Mouse (Mus musculus): ENCODE results near the gene Gcnt1.

GRCm38 (mm10) chr19:17382807-17383397 lies 10.3 kb upstream of the Gcnt1 start:
- TF ChIP-seq ELF1 (IDR thresholded peaks at IDR 0.05; ENCODE audit: low read depth, low read length) (no peak), ZMIZ1 (IDR thresholded peaks at IDR 0.05; ENCODE audit: low read depth, low read length) (no peak), CTCF (IDR thresholded peaks at IDR 0.05 in 2 of 3, conservative IDR thresholded peaks at IDR 0.05 in 1 of 3; ENCODE audit: control insufficient read depth in 1 of 3, insufficient read depth in 1 of 3, low read depth in 2 of 3, low read length in 3 of 3, poor library complexity in 1 of 3, severe bottlenecking in 1 of 3) (no peak), ZNF384 (IDR thresholded peaks at IDR 0.05; ENCODE audit: low read depth, low read length) (no peak), RAD21 (IDR thresholded peaks at IDR 0.05; ENCODE audit: low read depth, low read length) (no peak), BHLHE40 (IDR thresholded peaks at IDR 0.05; ENCODE audit: borderline replicate concordance, low read depth, low read length) (no peak), SMC3 (IDR thresholded peaks at IDR 0.05; ENCODE audit: low read depth, low read length) (no peak), TCF12 (IDR thresholded peaks at IDR 0.05; ENCODE audit: low read depth, low read length) (no peak), MEF2A (IDR thresholded peaks at IDR 0.05; ENCODE audit: extremely low read depth, insufficient replicate concordance, low read depth, low read length, poor library complexity, severe bottlenecking) (no peak), EP300 (IDR thresholded peaks at IDR 0.05; ENCODE audit: low read depth in 1 of 2, low read length in 2 of 2) (no peak), MXI1 (IDR thresholded peaks at IDR 0.05; ENCODE audit: low read depth, low read length) (no peak), TAL1 (IDR thresholded peaks at IDR 0.05; ENCODE audit: low read length) (no peak), POLR2AphosphoS2 (IDR thresholded peaks at IDR 0.05; ENCODE audit: low read length) (no peak)
